Mouse (Mus musculus): ENCODE results near the gene Mrps23. TPM values are rescaled to one million over a fixed set of nuclear protein-coding genes. Genes with fewer than 3 reads are reported as not detected.

The Mrps23 gene
- polyA plus RNA-seq, 1 experiment from 2014 or later, result 95.0 TPM

DNA sequence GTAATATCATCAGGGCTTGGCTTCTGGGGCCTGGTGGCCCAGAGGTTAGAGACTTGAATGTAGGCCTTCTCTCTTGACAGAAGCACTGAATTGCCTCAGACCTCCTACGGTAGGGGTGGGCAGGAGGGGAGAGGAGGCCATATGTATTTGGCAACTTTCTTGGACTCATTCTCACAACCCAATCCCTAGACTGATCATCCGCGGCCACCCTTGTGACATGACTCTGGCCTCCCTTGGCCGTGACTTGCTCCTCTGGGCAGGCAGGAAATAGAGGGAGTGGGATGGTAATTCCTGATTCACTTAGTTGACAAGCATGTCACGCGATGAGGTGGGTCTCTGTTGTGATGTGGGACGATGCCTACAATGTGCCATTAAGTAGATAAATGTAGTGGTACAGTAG, 37.7 kb upstream of the Mrps23 start:
- Histone ChIP-seq H3K9ac (ENCODE audit: low read length) (peak overlapping the region; percentile 70), H3K9me3 (ENCODE audit: control insufficient read depth, low read length) (no peaks in the 10 kb centered on the region), H3K27ac (replicated peaks in 1 of 2; ENCODE audit: control insufficient read depth in 1 of 2, insufficient read depth in 1 of 2, low read depth in 2 of 2, low read length in 2 of 2) (peak overlapping the region in 1 of 2 experiments; percentile 93; a peak in 3 of 4 replicates), H3K27me3 (ENCODE audit: control insufficient read depth, insufficient read depth, low read length) (peaks cover 6% of the 10 kb centered on the region; the same call in 1 of the 2 replicates), H3K4me3 (ENCODE audit: control insufficient read depth in 1 of 2, insufficient read depth in 1 of 2, low read depth in 1 of 2, low read length in 2 of 2) (no peak overlapping the region), H3K4me1 (ENCODE audit: control insufficient read depth in 2 of 2, insufficient read depth in 2 of 2, low read length in 2 of 2) (peaks cover 40 to 48% of the 10 kb centered on the region in 2 experiments), H3K4me2 (ENCODE audit: low read length) (no peak overlapping the region), H3K36me3 (ENCODE audit: control insufficient read depth, insufficient read depth, low read length) (no peaks in the 10 kb centered on the region)
- WGBS, result 87% methylated on average over 7 of the region's 7 CpGs
- ATAC-seq (ENCODE audit: insufficient number of reproducible peaks, insufficient read depth, low FRiP score, low read depth), result no peak

GRCm38 (mm10) chr11:88168611-88169010, 35.6 kb upstream of the Mrps23 start:
- no peak overlapping the region for H3K4me2 ChIP-seq (ENCODE audit: low read length)
- H3K9ac ChIP-seq (ENCODE audit: low read length), result no peak overlapping the region
- H3K4me3 ChIP-seq (ENCODE audit: control insufficient read depth in 1 of 2, insufficient read depth in 1 of 2, low read depth in 1 of 2, low read length in 2 of 2), result no peak overlapping the region
- peaks cover 52 to 54% of the 10 kb centered on the region in 2 experiments for H3K4me1 ChIP-seq (ENCODE audit: control insufficient read depth in 2 of 2, insufficient read depth in 2 of 2, low read length in 2 of 2)
- ATAC-seq (ENCODE audit: insufficient number of reproducible peaks, insufficient read depth, low FRiP score, low read depth), result no peak
- 45% methylated on average over 3 of the region's 3 CpGs for WGBS
- H3K36me3 ChIP-seq (ENCODE audit: control insufficient read depth, insufficient read depth, low read length), result no peaks in the 10 kb centered on the region
- H3K9me3 ChIP-seq (ENCODE audit: control insufficient read depth, low read length), result no peaks in the 10 kb centered on the region
- H3K27me3 ChIP-seq (ENCODE audit: control insufficient read depth, insufficient read depth, low read length), result peaks cover 6% of the 10 kb centered on the region; the same call in 1 of the 2 replicates
- H3K27ac ChIP-seq (replicated peaks in 1 of 2; ENCODE audit: control insufficient read depth in 1 of 2, insufficient read depth in 1 of 2, low read depth in 2 of 2, low read length in 2 of 2), result no peak overlapping the region

- H3K27ac ChIP-seq (replicated peaks in 1 of 2; ENCODE audit: control insufficient read depth in 1 of 2, insufficient read depth in 1 of 2, low read depth in 2 of 2, low read length in 2 of 2), result no peak overlapping the region
- H3K4me1 ChIP-seq (ENCODE audit: control insufficient read depth in 2 of 2, insufficient read depth in 2 of 2, low read length in 2 of 2), result peaks cover 51 to 53% of the 10 kb centered on the region in 2 experiments
- H3K27me3 ChIP-seq (ENCODE audit: control insufficient read depth, insufficient read depth, low read length), result peaks cover 6% of the 10 kb centered on the region; the same call in 1 of the 2 replicates
- 24% methylated on average over 32 of the region's 32 CpGs for whole genome bisulfite sequencing
- ATAC-seq (ENCODE audit: insufficient number of reproducible peaks, insufficient read depth, low FRiP score, low read depth), result no peak
- peak overlapping the region; percentile 58 for H3K4me2 ChIP-seq (ENCODE audit: low read length)
- no peaks in the 10 kb centered on the region for H3K36me3 ChIP-seq (ENCODE audit: control insufficient read depth, insufficient read depth, low read length)
- H3K4me3 ChIP-seq (ENCODE audit: control insufficient read depth in 1 of 2, insufficient read depth in 1 of 2, low read depth in 1 of 2, low read length in 2 of 2), result peak overlapping the region; percentile 3 to 16; a peak in 1 of 4 replicates
- H3K9ac ChIP-seq (ENCODE audit: low read length), result peak overlapping the region; percentile 62
- no peaks in the 10 kb centered on the region for H3K9me3 ChIP-seq (ENCODE audit: control insufficient read depth, low read length)
These were observed 34.6 kb upstream of the Mrps23 start for GRCm38 (mm10) chr11:88169531-88170040.

DNA sequence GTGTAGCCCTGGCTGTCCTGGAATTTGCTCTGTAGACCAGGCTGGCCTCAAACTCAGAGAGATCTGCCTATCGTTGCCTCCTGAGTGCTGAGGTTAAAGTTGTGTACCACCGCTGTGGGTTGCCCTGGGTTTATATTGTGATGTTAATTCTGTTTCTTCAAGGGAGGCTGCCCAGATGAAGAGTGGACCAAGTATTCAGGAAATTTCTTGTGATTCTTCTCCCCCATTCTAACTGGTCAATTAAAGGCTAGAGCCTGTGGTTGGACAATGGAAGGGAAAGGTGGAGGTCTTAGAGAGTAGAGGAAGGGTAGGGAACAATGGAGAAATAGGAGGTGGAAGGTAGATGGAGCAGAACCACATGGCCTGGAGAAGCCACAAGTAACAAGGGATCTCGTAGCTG, 33.6 kb upstream of the Mrps23 start:
- 78% methylated on average over 3 of the region's 3 CpGs for WGBS
- Histone ChIP-seq H3K9ac (ENCODE audit: low read length) (no peak overlapping the region), H3K4me3 (ENCODE audit: control insufficient read depth in 1 of 2, insufficient read depth in 1 of 2, low read depth in 1 of 2, low read length in 2 of 2) (no peak overlapping the region), H3K4me1 (ENCODE audit: control insufficient read depth in 2 of 2, insufficient read depth in 2 of 2, low read length in 2 of 2) (peaks cover 42 to 43% of the 10 kb centered on the region in 2 experiments), H3K27ac (replicated peaks in 1 of 2; ENCODE audit: control insufficient read depth in 1 of 2, insufficient read depth in 1 of 2, low read depth in 2 of 2, low read length in 2 of 2) (no peak overlapping the region), H3K27me3 (ENCODE audit: control insufficient read depth, insufficient read depth, low read length) (peaks cover 6% of the 10 kb centered on the region; the same call in 1 of the 2 replicates), H3K4me2 (ENCODE audit: low read length) (no peak overlapping the region), H3K9me3 (ENCODE audit: control insufficient read depth, low read length) (no peaks in the 10 kb centered on the region), H3K36me3 (ENCODE audit: control insufficient read depth, insufficient read depth, low read length) (no peaks in the 10 kb centered on the region)
- no peak for ATAC-seq (ENCODE audit: insufficient number of reproducible peaks, insufficient read depth, low FRiP score, low read depth)

GRCm38 (mm10) chr11:88171876-88172442, 32.2 kb upstream of the Mrps23 start:
- no peak for ATAC-seq (ENCODE audit: insufficient number of reproducible peaks, insufficient read depth, low FRiP score, low read depth)
- H3K4me2 ChIP-seq (ENCODE audit: low read length), result no peak overlapping the region
- H3K9me3 ChIP-seq (ENCODE audit: control insufficient read depth, low read length), result no peaks in the 10 kb centered on the region
- H3K4me1 ChIP-seq (ENCODE audit: control insufficient read depth in 2 of 2, insufficient read depth in 2 of 2, low read length in 2 of 2), result peaks cover 32 to 33% of the 10 kb centered on the region in 2 experiments
- no peak overlapping the region for H3K4me3 ChIP-seq (ENCODE audit: control insufficient read depth in 1 of 2, insufficient read depth in 1 of 2, low read depth in 1 of 2, low read length in 2 of 2)
- 64% methylated on average over 15 of the region's 15 CpGs for WGBS
- no peaks in the 10 kb centered on the region for H3K36me3 ChIP-seq (ENCODE audit: control insufficient read depth, insufficient read depth, low read length)
- no peak overlapping the region for H3K9ac ChIP-seq (ENCODE audit: low read length)
- no peak overlapping the region; a peak in 1 of 4 replicates for H3K27ac ChIP-seq (replicated peaks in 1 of 2; ENCODE audit: control insufficient read depth in 1 of 2, insufficient read depth in 1 of 2, low read depth in 2 of 2, low read length in 2 of 2)
- peaks cover 6% of the 10 kb centered on the region; the same call in 1 of the 2 replicates for H3K27me3 ChIP-seq (ENCODE audit: control insufficient read depth, insufficient read depth, low read length)

DNA sequence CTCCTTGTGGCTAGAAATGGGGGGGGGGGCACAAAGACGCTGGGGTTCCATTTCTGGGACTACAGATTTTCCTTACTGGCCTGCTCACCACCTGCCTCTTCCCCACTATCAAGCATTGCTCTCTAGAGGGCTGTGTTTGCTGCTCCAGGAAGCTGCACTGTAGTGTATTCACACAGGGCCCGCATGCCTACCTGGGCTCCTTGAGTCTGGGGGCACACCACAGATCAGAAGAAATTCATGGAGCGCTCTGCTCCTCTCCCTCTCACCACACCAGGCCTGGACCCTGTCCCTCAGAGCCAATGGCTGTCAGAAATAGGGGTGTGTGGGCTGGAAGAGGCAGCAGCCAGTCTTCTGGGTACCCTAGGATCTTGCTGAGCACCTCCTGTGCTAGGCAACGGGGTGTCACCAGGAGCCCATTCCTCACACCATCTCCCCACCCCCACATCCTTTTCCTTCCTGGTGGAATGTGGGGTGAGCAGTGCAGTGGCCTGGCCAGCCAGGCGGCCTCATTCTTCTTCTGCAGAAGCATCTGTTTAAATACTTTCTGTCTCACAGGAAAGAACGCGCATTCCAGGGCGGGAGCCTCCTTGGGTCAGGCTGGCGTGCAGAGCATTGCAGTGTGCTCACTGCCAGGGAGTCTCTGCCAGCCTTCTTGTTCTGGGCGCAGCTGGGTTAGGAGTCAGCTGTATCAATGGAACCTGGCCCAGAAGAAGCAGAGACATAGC, 31.4 kb upstream of the Mrps23 start:
- Histone ChIP-seq H3K4me1 (ENCODE audit: control insufficient read depth in 2 of 2, insufficient read depth in 2 of 2, low read length in 2 of 2) (peaks cover 32 to 33% of the 10 kb centered on the region in 2 experiments), H3K9me3 (ENCODE audit: control insufficient read depth, low read length) (no peaks in the 10 kb centered on the region), H3K27ac (replicated peaks in 1 of 2; ENCODE audit: control insufficient read depth in 1 of 2, insufficient read depth in 1 of 2, low read depth in 2 of 2, low read length in 2 of 2) (peak overlapping the region; percentile 55 to 75), H3K27me3 (ENCODE audit: control insufficient read depth, insufficient read depth, low read length) (peaks cover 6% of the 10 kb centered on the region; the same call in 1 of the 2 replicates), H3K9ac (ENCODE audit: low read length) (peak overlapping the region; percentile 28; the same call in 1 of the 2 replicates), H3K4me2 (ENCODE audit: low read length) (peak overlapping the region; percentile 26), H3K36me3 (ENCODE audit: control insufficient read depth, insufficient read depth, low read length) (peaks cover 8% of the 10 kb centered on the region), H3K4me3 (ENCODE audit: control insufficient read depth in 1 of 2, insufficient read depth in 1 of 2, low read depth in 1 of 2, low read length in 2 of 2) (no peak overlapping the region)
- 28% methylated on average over 10 of the region's 10 CpGs for WGBS
- peak; percentile 62 for ATAC-seq (ENCODE audit: insufficient number of reproducible peaks, insufficient read depth, low FRiP score, low read depth)

GRCm38 (mm10) chr11:88173386-88174025, 30.7 kb upstream of the Mrps23 start:
- Histone ChIP-seq H3K4me2 (ENCODE audit: low read length) (peak overlapping the region; percentile 26), H3K9me3 (ENCODE audit: control insufficient read depth, low read length) (no peaks in the 10 kb centered on the region), H3K27me3 (ENCODE audit: control insufficient read depth, insufficient read depth, low read length) (peaks cover 6% of the 10 kb centered on the region; the same call in 1 of the 2 replicates), H3K4me3 (ENCODE audit: control insufficient read depth in 1 of 2, insufficient read depth in 1 of 2, low read depth in 1 of 2, low read length in 2 of 2) (no peak overlapping the region), H3K9ac (ENCODE audit: low read length) (peak overlapping the region; percentile 28; the same call in 1 of the 2 replicates), H3K36me3 (ENCODE audit: control insufficient read depth, insufficient read depth, low read length) (peaks cover 9% of the 10 kb centered on the region), H3K27ac (replicated peaks in 1 of 2; ENCODE audit: control insufficient read depth in 1 of 2, insufficient read depth in 1 of 2, low read depth in 2 of 2, low read length in 2 of 2) (peak overlapping the region; percentile 31 to 75), H3K4me1 (ENCODE audit: control insufficient read depth in 2 of 2, insufficient read depth in 2 of 2, low read length in 2 of 2) (peaks cover 30 to 32% of the 10 kb centered on the region in 2 experiments)
- ATAC-seq (ENCODE audit: insufficient number of reproducible peaks, insufficient read depth, low FRiP score, low read depth), result no peak
- 16% methylated on average over 9 of the region's 9 CpGs for WGBS

Data from heart, embryonic 14.5 days (tissue).